Mouse (Mus musculus) heart, embryonic 15.5 days (tissue): ENCODE results near the gene Hist1h2bq. TPM values are rescaled to one million over a fixed set of nuclear protein-coding genes. Genes with fewer than 3 reads are reported as not detected.

Experiments
- ATAC-seq: fragments of 200-750 bp; cut with Nextera tagmentation; replicated peaks from 2 replicates; pipeline ENCODE4 v1.8.0; 2017; ENCODE audit warnings: low read depth, moderate TSS enrichment; ENCODE audit not compliant: insufficient number of reproducible peaks, insufficient read depth, low FRiP score
- H3K27ac ChIP-seq: fragments of 300-500 bp; sonication (generic); 2 replicates; pipeline ENCODE4 v1.5.1; 2015; ENCODE audit warnings: mild to moderate bottlenecking, inconsistent platforms
- H3K27me3 ChIP-seq: fragments of 300-500 bp; sonication (generic); 2 replicates; pipeline ENCODE4 v1.6.1; 2015; ENCODE audit warnings: inconsistent platforms
- H3K36me3 ChIP-seq: fragments of 300-500 bp; sonication (generic); 2 replicates; pipeline ENCODE4 v1.6.1; 2015; ENCODE audit warnings: mild to moderate bottlenecking, inconsistent platforms
- H3K4me1 ChIP-seq: fragments of 300-500 bp; sonication (generic); replicated peaks from 2 replicates; pipeline ENCODE4 v1.6.1; 2015; ENCODE audit warnings: inconsistent platforms
- H3K4me2 ChIP-seq: fragments of 300-500 bp; sonication (generic); 2 replicates; pipeline ENCODE4 v1.6.1; 2015; ENCODE audit warnings: inconsistent platforms, mild to moderate bottlenecking, moderate library complexity
- H3K4me3 ChIP-seq: fragments of 300-500 bp; sonication (generic); 2 replicates; pipeline ENCODE4 v1.5.1; 2015; ENCODE audit warnings: mild to moderate bottlenecking, inconsistent platforms
- H3K9ac ChIP-seq: fragments of 300-500 bp; sonication (generic); 2 replicates; pipeline ENCODE4 v1.6.1; 2015; ENCODE audit warnings: mild to moderate bottlenecking, inconsistent platforms
- H3K9me3 ChIP-seq: fragments of 300-500 bp; sonication (generic); replicated peaks from 2 replicates; pipeline ENCODE4 v1.6.1; 2016; ENCODE audit warnings: inconsistent platforms
- WGBS: fragments of 180-500 bp; shearing (Covaris S2); methylation state at CpG from one replicate; pipeline ENCODE4 v1.1.7; 2015; ENCODE audit warnings: mixed read lengths; 5-methylcytosine and 5-hydroxymethylcytosine counted together
- microRNA-seq: library from miRNA; unstranded; fragments of <30 nt; microRNA quantifications from one replicate; pipeline ENCODE4, GENCODE M21; 2016
- polyA plus RNA-seq: library from polyadenylated mRNA; unstranded; fragments of >200 nt; fragmentation: Nextera tagmentation; extraction: Ambion mirVana; gene quantifications from 2 replicates; pipeline ENCODE4 v1.2.1, GENCODE M21; 2015

The Hist1h2bq gene
- polyA plus RNA-seq, 1 experiment from 2014 or later: 7.2 TPM

GRCm38 (mm10) chr13:21778814-21779766, 30.9 kb downstream of the Hist1h2bq start:
- Histone ChIP-seq H3K4me1 (peaks cover 26% of the 10 kb centered on the region), H3K36me3 (no peaks in the 10 kb centered on the region), H3K4me2 (peak overlapping the region; percentile 93), H3K9ac (peak overlapping the region; percentile 72), H3K27me3 (no peaks in the 10 kb centered on the region), H3K27ac (peak overlapping the region; percentile 89), H3K4me3 (peak overlapping the region; percentile 64), H3K9me3 (no peaks in the 10 kb centered on the region)
- WGBS: 6% methylated on average over 33 of the region's 33 CpGs
- peak; percentile 72 for ATAC-seq

Small RNAs within 50 kb of the gene (microRNA-seq; reads per million reads assigned to microRNA genes)
- gene Gm19658 (not detected), gene Gm44346 (not detected), gene Gm44466 (not detected)

Other genes starting within 250 kb of the Hist1h2bq start
- gene Olfr1364, start 228.4 kb downstream of the Hist1h2bq start, polyA plus RNA-seq: not detected in 2 replicates
- gene Olfr1362, start 196.2 kb downstream of the Hist1h2bq start, polyA plus RNA-seq: not detected in 2 replicates
- not detected in 2 replicates for gene Olfr11, start 167.7 kb downstream of the Hist1h2bq start, polyA plus RNA-seq
- gene Olfr1361, start 146.8 kb downstream of the Hist1h2bq start, polyA plus RNA-seq: not detected in 2 replicates
- not detected in 2 replicates for gene Olfr1360, start 132.8 kb downstream of the Hist1h2bq start, polyA plus RNA-seq
- not detected in 2 replicates for gene Olfr1359, start 112.1 kb downstream of the Hist1h2bq start, polyA plus RNA-seq
- gene Hist1h2bl, start 94.1 kb downstream of the Hist1h2bq start, polyA plus RNA-seq: 0.47 and 1.3 TPM in 2 replicates
- 9.9 and 11.4 TPM in 2 replicates for gene Hist1h2ai, start 93.8 kb downstream of the Hist1h2bq start, polyA plus RNA-seq
- gene Hist1h3h, start 92.5 kb downstream of the Hist1h2bq start, polyA plus RNA-seq: 1.5 and 5.4 TPM in 2 replicates
- gene Hist1h2bm, start 88.2 kb downstream of the Hist1h2bq start, polyA plus RNA-seq: 1.3 and 2.3 TPM in 2 replicates
- gene Hist1h4j, start 75.1 kb downstream of the Hist1h2bq start, polyA plus RNA-seq: 0.66 and 0.67 TPM in 2 replicates
- 1.3 and 3.0 TPM in 2 replicates for gene Hist1h4k, start 59.7 kb downstream of the Hist1h2bq start, polyA plus RNA-seq
- 9.5 and 11.0 TPM in 2 replicates for gene Hist1h2ak, start 56.4 kb downstream of the Hist1h2bq start, polyA plus RNA-seq
- gene Hist1h2bn, start 56.1 kb downstream of the Hist1h2bq start, polyA plus RNA-seq: 2.0 and 3.0 TPM in 2 replicates
- 8.6 and 10.7 TPM in 2 replicates for gene Hist1h1b, start 29.6 kb downstream of the Hist1h2bq start, polyA plus RNA-seq
- 56.3 and 60.4 TPM in 2 replicates for gene Hist1h3i, start 26.8 kb downstream of the Hist1h2bq start, polyA plus RNA-seq
- gene Hist1h2an, start 23.0 kb downstream of the Hist1h2bq start, polyA plus RNA-seq: 2.3 and 3.2 TPM in 2 replicates
- 0.86 and 1.4 TPM in 2 replicates for gene Hist1h2bp, start 22.7 kb downstream of the Hist1h2bq start, polyA plus RNA-seq
- 3.5 TPM in 1 of 2 replicates, not detected in the other for gene Hist1h2ao, start 268 bp upstream of the Hist1h2bq start, polyA plus RNA-seq
- not detected in 2 replicates for gene Hist1h4m, start 1.5 kb upstream of the Hist1h2bq start, polyA plus RNA-seq
- 6.2 and 11.6 TPM in 2 replicates for gene Hist1h4n, start 22.0 kb upstream of the Hist1h2bq start, polyA plus RNA-seq
- 1,372 and 1,424 TPM in 2 replicates for gene Hist1h2ap, start 23.3 kb upstream of the Hist1h2bq start, polyA plus RNA-seq
- 7.8 TPM in 2 replicates for gene Hist1h2br, start 23.5 kb upstream of the Hist1h2bq start, polyA plus RNA-seq
- 3.8 and 5.1 TPM in 2 replicates for gene Zfp184, start 134.9 kb upstream of the Hist1h2bq start, polyA plus RNA-seq
- gene Pom121l2, start 171.0 kb upstream of the Hist1h2bq start, polyA plus RNA-seq: not detected in 2 replicates
- gene Prss16, start 199.5 kb upstream of the Hist1h2bq start, polyA plus RNA-seq: 9.5 and 113 TPM in 2 replicates
- gene Hist1h2ah, start 225.4 kb upstream of the Hist1h2bq start, polyA plus RNA-seq: 3.5 TPM in 1 of 2 replicates, not detected in the other
- 1.6 and 1.7 TPM in 2 replicates for gene Hist1h2bk, start 225.7 kb upstream of the Hist1h2bq start, polyA plus RNA-seq
- 8.6 and 12.1 TPM in 2 replicates for gene Hist1h4i, start 231.2 kb upstream of the Hist1h2bq start, polyA plus RNA-seq
- 11.2 and 12.4 TPM in 2 replicates for gene Hist1h2ag, start 232.7 kb upstream of the Hist1h2bq start, polyA plus RNA-seq
- gene Hist1h2bj, start 233.0 kb upstream of the Hist1h2bq start, polyA plus RNA-seq: 2.8 and 5.8 TPM in 2 replicates